Mouse (Mus musculus): Measurements from ENCODE around the gene Apob.
"Not testable (repeated sequence)": the region's sequence is repeated elsewhere in the genome, so short reads cannot be mapped to it uniquely, and the experiment has no call there.

GRCm38 (mm10) chr12:8031169-8031568 is 53.7 kb downstream of the Apob start:
- not testable (repeated sequence) for TF ChIP-seq CTCF (IDR thresholded peaks at IDR 0.05; ENCODE audit: low read depth); EP300 (optimal IDR thresholded peaks at IDR 0.05)

All from stomach, postnatal 0 days (tissue).